Mouse (Mus musculus): ENCODE data around the gene Ppm1a. TPM values are rescaled to one million over a fixed set of nuclear protein-coding genes. Genes with fewer than 3 reads are reported as not detected.

The Ppm1a gene
- polyA plus RNA-seq, 1 experiment = 184 TPM

GRCm38 (mm10) chr12:72841500-72841899 lies 84.2 kb downstream of the Ppm1a start:
- 95% methylated on average over 1 of the region's 1 CpGs for WGBS
- no peaks in the 10 kb centered on the region for H3K4me1 ChIP-seq (ENCODE audit: control insufficient read depth, insufficient read depth, low read length)

GRCm38 (mm10) chr12:72843135-72843534 lies 85.9 kb downstream of the Ppm1a start:
- Histone ChIP-seq H3K4me1 (ENCODE audit: control insufficient read depth, insufficient read depth, low read length) (no peaks in the 10 kb centered on the region), H3K27me3 (ENCODE audit: control insufficient read depth, insufficient read depth, low read length) (no peaks in the 10 kb centered on the region; the same call in 1 of the 2 replicates), H3K4me3 (replicated peaks; ENCODE audit: insufficient read depth, low read depth, low read length) (no peak overlapping the region), H3K27ac (ENCODE audit: insufficient read depth, low read length) (no peak overlapping the region)
- WGBS = 96% methylated on average over 4 of the region's 4 CpGs
- no peak for TF ChIP-seq CTCF (IDR thresholded peaks at IDR 0.05; ENCODE audit: borderline replicate concordance, insufficient read depth, low read depth, low read length)
- TF ChIP-seq POLR2A (IDR thresholded peaks at IDR 0.05; ENCODE audit: borderline replicate concordance, insufficient read depth, low read length) = no peak
- no peak for DNase-seq

More at GRCm38 (mm10) chr12:72841500-72841899, 84.2 kb downstream of the Ppm1a start:
- no peaks in the 10 kb centered on the region for H3K27me3 ChIP-seq (ENCODE audit: control insufficient read depth, insufficient read depth, low read length)
- DNase-seq = no peak
- no peak overlapping the region for H3K27ac ChIP-seq (ENCODE audit: insufficient read depth, low read length)
- TF ChIP-seq CTCF (IDR thresholded peaks at IDR 0.05; ENCODE audit: borderline replicate concordance, insufficient read depth, low read depth, low read length) (no peak), POLR2A (IDR thresholded peaks at IDR 0.05; ENCODE audit: borderline replicate concordance, insufficient read depth, low read length) (no peak)
- H3K4me3 ChIP-seq (replicated peaks; ENCODE audit: insufficient read depth, low read depth, low read length) = no peak overlapping the region

GRCm38 (mm10) chr12:72843555-72843954 lies 86.3 kb downstream of the Ppm1a start:
- H3K4me3 ChIP-seq (replicated peaks; ENCODE audit: insufficient read depth, low read depth, low read length) = no peak overlapping the region
- TF ChIP-seq CTCF (IDR thresholded peaks at IDR 0.05; ENCODE audit: borderline replicate concordance, insufficient read depth, low read depth, low read length) (no peak), POLR2A (IDR thresholded peaks at IDR 0.05; ENCODE audit: borderline replicate concordance, insufficient read depth, low read length) (no peak)
- no peaks in the 10 kb centered on the region; the same call in 1 of the 2 replicates for H3K27me3 ChIP-seq (ENCODE audit: control insufficient read depth, insufficient read depth, low read length)
- no peak for DNase-seq
- no peaks in the 10 kb centered on the region for H3K4me1 ChIP-seq (ENCODE audit: control insufficient read depth, insufficient read depth, low read length)
- no peak overlapping the region for H3K27ac ChIP-seq (ENCODE audit: insufficient read depth, low read length)
- 84% methylated on average over 4 of the region's 4 CpGs for WGBS

GRCm38 (mm10) chr12:72843973-72844620 lies 86.8 kb downstream of the Ppm1a start:
- 21% methylated on average over 12 of the region's 12 CpGs for WGBS

GRCm38 (mm10) chr12:72845946-72846345 lies 88.7 kb downstream of the Ppm1a start:
- no peak for DNase-seq
- no peak overlapping the region for H3K27ac ChIP-seq (ENCODE audit: insufficient read depth, low read length)
- no peaks in the 10 kb centered on the region for H3K4me1 ChIP-seq (ENCODE audit: control insufficient read depth, insufficient read depth, low read length)
- WGBS = 32% methylated on average over 10 of the region's 10 CpGs
- H3K27me3 ChIP-seq (ENCODE audit: control insufficient read depth, insufficient read depth, low read length) = no peaks in the 10 kb centered on the region; the same call in 1 of the 2 replicates
- H3K4me3 ChIP-seq (replicated peaks; ENCODE audit: insufficient read depth, low read depth, low read length) = no peak overlapping the region
- no peak for TF ChIP-seq CTCF (IDR thresholded peaks at IDR 0.05; ENCODE audit: borderline replicate concordance, insufficient read depth, low read depth, low read length)
- TF ChIP-seq POLR2A (IDR thresholded peaks at IDR 0.05; ENCODE audit: borderline replicate concordance, insufficient read depth, low read length) = no peak

More at GRCm38 (mm10) chr12:72843973-72844620, 86.8 kb downstream of the Ppm1a start:
- Histone ChIP-seq H3K27me3 (ENCODE audit: control insufficient read depth, insufficient read depth, low read length) (no peaks in the 10 kb centered on the region; the same call in 1 of the 2 replicates), H3K4me1 (ENCODE audit: control insufficient read depth, insufficient read depth, low read length) (no peaks in the 10 kb centered on the region), H3K27ac (ENCODE audit: insufficient read depth, low read length) (no peak overlapping the region), H3K4me3 (replicated peaks; ENCODE audit: insufficient read depth, low read depth, low read length) (no peak overlapping the region)
- TF ChIP-seq CTCF (IDR thresholded peaks at IDR 0.05; ENCODE audit: borderline replicate concordance, insufficient read depth, low read depth, low read length) = no peak
- TF ChIP-seq POLR2A (IDR thresholded peaks at IDR 0.05; ENCODE audit: borderline replicate concordance, insufficient read depth, low read length) = no peak
- no peak for DNase-seq

- DNase-seq = no peak
- TF ChIP-seq POLR2A (IDR thresholded peaks at IDR 0.05; ENCODE audit: borderline replicate concordance, insufficient read depth, low read length) (no peak), CTCF (IDR thresholded peaks at IDR 0.05; ENCODE audit: borderline replicate concordance, insufficient read depth, low read depth, low read length) (peak; percentile 36; the same call in 1 of the 2 replicates)
- 22% methylated on average over 7 of the region's 7 CpGs for WGBS
- Histone ChIP-seq H3K4me3 (replicated peaks; ENCODE audit: insufficient read depth, low read depth, low read length) (no peak overlapping the region), H3K27ac (ENCODE audit: insufficient read depth, low read length) (no peak overlapping the region), H3K27me3 (ENCODE audit: control insufficient read depth, insufficient read depth, low read length) (no peaks in the 10 kb centered on the region; the same call in 1 of the 2 replicates), H3K4me1 (ENCODE audit: control insufficient read depth, insufficient read depth, low read length) (no peaks in the 10 kb centered on the region)
Observed at GRCm38 (mm10) chr12:72847725-72848124, 90.5 kb downstream of the Ppm1a start.

Other genes with a start within 250 kb of the Ppm1a start
- gene Pcnx4, start 221.1 kb upstream of the Ppm1a start, polyA plus RNA-seq (2012; rRNA removed) = 19.3 and 19.4 TPM in 2 replicates
- not detected in 2 replicates for gene Gm4756, start 107.8 kb upstream of the Ppm1a start, polyA plus RNA-seq (2012; rRNA removed)
- 43.8 and 44.9 TPM in 2 replicates for gene Dhrs7, start 92.5 kb upstream of the Ppm1a start, polyA plus RNA-seq (2012; rRNA removed)
- not detected in 2 replicates for gene Six6, start 182.4 kb downstream of the Ppm1a start, polyA plus RNA-seq (2012; rRNA removed)
- 6.1 and 9.1 TPM in 2 replicates for gene 4930447C04Rik, start 183.3 kb downstream of the Ppm1a start, polyA plus RNA-seq (2012; rRNA removed)